In genomic region chr13:56296659-56297020, GRCm38 (mm10) we compare ENCODE assay signal across 8 mouse cellular contexts. TPM values are rescaled to one million over a fixed set of nuclear protein-coding genes. Genes with fewer than 3 reads are reported as not detected.
DNase-seq lines count a peak whose midpoint lies in the region; ATAC-seq and TF ChIP-seq lines count a peak whose summit lies in the region.
"Had no signal": no experiment of that assay in that cellular context is flagged by ENCODE, and none has a peak within 500 bp of the region (broad histone marks: within the 10 kb centered on the region; RNA-seq: fewer than 3 reads in every experiment).

No protein-coding gene starts in this region.

- WGBS in kidney, embryonic 15.5 days, result 6% methylated on average over 8 of the region's 8 CpGs
- 7% methylated on average over 8 of the region's 8 CpGs for WGBS in embryonic facial prominence, embryonic 11.5 days
- 10% methylated on average over 8 of the region's 8 CpGs for WGBS in forebrain, postnatal 0 days
- 8% methylated on average over 8 of the region's 8 CpGs for WGBS in midbrain, embryonic 14.5 days

- H3K36me3 ChIP-seq in kidney, embryonic 15.5 days, result no peaks in the 10 kb centered on the region
- no peaks in the 10 kb centered on the region for H3K36me3 ChIP-seq in embryonic facial prominence, embryonic 11.5 days (replicated peaks; ENCODE audit: control insufficient read depth, insufficient read depth, low read depth, low read length)
- H3K36me3 ChIP-seq in forebrain, postnatal 0 days (ENCODE audit: insufficient read depth), result no peaks in the 10 kb centered on the region
- no peaks in the 10 kb centered on the region for H3K36me3 ChIP-seq in midbrain, embryonic 14.5 days (ENCODE audit: control insufficient read depth, insufficient read depth, low read length)

- no peak for DNase-seq in kidney, adult 11 months
- no peak for DNase-seq in embryonic facial prominence, embryonic 11.5 days (ENCODE audit: low spot score)
- DNase-seq in forebrain, postnatal 0 days, result no peak
- peak; percentile 41 for DNase-seq in midbrain, embryonic 14.5 days
- no peak for DNase-seq in urinary bladder, postnatal 36 days (ENCODE audit: low spot score in 2 of 2)
- no peak for DNase-seq in thymus, postnatal 14 days

- H3K4me3 ChIP-seq in kidney, embryonic 15.5 days (replicated peaks), result peak overlapping the region; percentile 56
- H3K4me3 ChIP-seq in embryonic facial prominence, embryonic 11.5 days (ENCODE audit: low read depth, low read length), result peak overlapping the region; percentile 44
- H3K4me3 ChIP-seq in forebrain, postnatal 0 days (ENCODE audit: low read depth, low read length), result peak overlapping the region; percentile 38
- H3K4me3 ChIP-seq in midbrain, embryonic 14.5 days (replicated peaks; ENCODE audit: low read depth, low read length), result peak overlapping the region; percentile 44

- no peaks in the 10 kb centered on the region for H3K9me3 ChIP-seq in kidney, embryonic 15.5 days (replicated peaks)
- H3K9me3 ChIP-seq in embryonic facial prominence, embryonic 11.5 days (replicated peaks; ENCODE audit: control insufficient read depth, low read length), result no peaks in the 10 kb centered on the region
- H3K9me3 ChIP-seq in forebrain, postnatal 0 days (ENCODE audit: low read length), result no peaks in the 10 kb centered on the region
- H3K9me3 ChIP-seq in midbrain, embryonic 14.5 days (ENCODE audit: control insufficient read depth, low read length), result no peaks in the 10 kb centered on the region

- ATAC-seq in kidney, embryonic 15.5 days (replicated peaks; ENCODE audit: low FRiP score), result no peak
- no peak for ATAC-seq in embryonic facial prominence, embryonic 11.5 days (replicated peaks; ENCODE audit: insufficient number of reproducible peaks, low FRiP score, low TSS enrichment, low read depth)
- no peak for ATAC-seq in forebrain, postnatal 0 days
- 0 out of 2 replicates have a peak, but pooled peaks have one; percentile 17 for ATAC-seq in midbrain, embryonic 14.5 days (ENCODE audit: low FRiP score, low TSS enrichment)

- peaks cover 29% of the 10 kb centered on the region for H3K4me1 ChIP-seq in kidney, embryonic 15.5 days
- peaks cover 7% of the 10 kb centered on the region for H3K4me1 ChIP-seq in embryonic facial prominence, embryonic 11.5 days (ENCODE audit: control insufficient read depth, insufficient read depth, low read length)
- no peaks in the 10 kb centered on the region for H3K4me1 ChIP-seq in forebrain, postnatal 0 days (ENCODE audit: insufficient read depth)
- H3K4me1 ChIP-seq in midbrain, embryonic 14.5 days (ENCODE audit: control insufficient read depth, insufficient read depth, low read length), result peaks cover 16% of the 10 kb centered on the region

- peak overlapping the region; percentile 95 for H3K4me2 ChIP-seq in kidney, embryonic 15.5 days
- peak overlapping the region; percentile 64 for H3K4me2 ChIP-seq in embryonic facial prominence, embryonic 11.5 days (ENCODE audit: low read depth, low read length)
- H3K4me2 ChIP-seq in forebrain, postnatal 0 days (ENCODE audit: low read depth), result peak overlapping the region; percentile 56
- peak overlapping the region; percentile 72 for H3K4me2 ChIP-seq in midbrain, embryonic 14.5 days (ENCODE audit: low read length)

- no peak overlapping the region for H3K27ac ChIP-seq in kidney, embryonic 15.5 days
- H3K27ac ChIP-seq in embryonic facial prominence, embryonic 11.5 days (replicated peaks; ENCODE audit: low read depth, low read length), result no peak overlapping the region
- no peak overlapping the region for H3K27ac ChIP-seq in forebrain, postnatal 0 days (ENCODE audit: low read depth, low read length)
- H3K27ac ChIP-seq in midbrain, embryonic 14.5 days (replicated peaks; ENCODE audit: low read depth, low read length), result no peak overlapping the region

- no peak for TF ChIP-seq CTCF in forebrain, postnatal 0 days (IDR thresholded peaks at IDR 0.05; ENCODE audit: low read depth)

- H3K9ac ChIP-seq in kidney, embryonic 15.5 days, result peak overlapping the region; percentile 49
- H3K9ac ChIP-seq in embryonic facial prominence, embryonic 11.5 days (replicated peaks; ENCODE audit: low read length), result peak overlapping the region; percentile 54
- H3K9ac ChIP-seq in forebrain, postnatal 0 days, result peak overlapping the region; percentile 48
- peak overlapping the region; percentile 51; the same call in 1 of the 2 replicates for H3K9ac ChIP-seq in midbrain, embryonic 14.5 days (replicated peaks; ENCODE audit: low read length)

- H3K27me3 ChIP-seq in kidney, embryonic 15.5 days, result peaks cover 79% of the 10 kb centered on the region
- peaks cover 44% of the 10 kb centered on the region for H3K27me3 ChIP-seq in embryonic facial prominence, embryonic 11.5 days (ENCODE audit: control insufficient read depth, insufficient read depth, low read length)
- H3K27me3 ChIP-seq in forebrain, postnatal 0 days (ENCODE audit: insufficient read depth, low read length), result peaks cover 36% of the 10 kb centered on the region
- H3K27me3 ChIP-seq in midbrain, embryonic 14.5 days (ENCODE audit: control insufficient read depth, insufficient read depth, low read length), result peaks cover 60% of the 10 kb centered on the region

RNA-seq across cellular contexts. Expression of gene Cxcl14, which starts 0.3 kb away (rescaled TPM):
- 23.8 and 25.3 TPM in 2 replicates for polyA plus RNA-seq in kidney, embryonic 15.5 days (2015; fragmentation: Nextera tagmentation; extraction: Ambion mirVana)
- 104 and 108 TPM in 2 replicates for polyA plus RNA-seq in embryonic facial prominence, embryonic 11.5 days (2014; fragmentation: Nextera tagmentation; extraction: Ambion mirVana)
- total RNA-seq in forebrain, postnatal 0 days (2014; rRNA removed), result 21.3 and 44.2 TPM in 2 replicates
- 37.2 and 37.6 TPM in 2 replicates for polyA plus RNA-seq in forebrain, postnatal 0 days (2015; fragmentation: Nextera tagmentation; extraction: Ambion mirVana)
- polyA plus RNA-seq in midbrain, embryonic 14.5 days (2014; fragmentation: Nextera tagmentation; extraction: Ambion mirVana), result 10.2 and 11.2 TPM in 2 replicates

RNA-seq across cellular contexts. Expression of gene Neurog1, which starts 44.7 kb away (rescaled TPM):
- not detected in 2 replicates for polyA plus RNA-seq in kidney, embryonic 15.5 days (2015; fragmentation: Nextera tagmentation; extraction: Ambion mirVana)
- 8.6 and 10.5 TPM in 2 replicates for polyA plus RNA-seq in embryonic facial prominence, embryonic 11.5 days (2014; fragmentation: Nextera tagmentation; extraction: Ambion mirVana)
- 0.08 TPM in 1 of 2 replicates, not detected in the other for total RNA-seq in forebrain, postnatal 0 days (2014; rRNA removed)
- polyA plus RNA-seq in forebrain, postnatal 0 days (2015; fragmentation: Nextera tagmentation; extraction: Ambion mirVana), result not detected in 2 replicates
- polyA plus RNA-seq in midbrain, embryonic 14.5 days (2014; fragmentation: Nextera tagmentation; extraction: Ambion mirVana), result 3.6 and 8.9 TPM in 2 replicates
- polyA plus RNA-seq: liver, embryonic 16.5 days had no signal
